Mouse (Mus musculus) ovary, postnatal 10 days (tissue): ENCODE measurements around the gene Ccnd1.

ENCODE experiments used
- DNase-seq: peaks from one replicate; pipeline ENCODE4 v3.0.0; 2022; ENCODE audit warnings: low spot score

The Ccnd1 gene

GRCm38 (mm10) chr7:144939344-144940002 is at the start of gene Ccnd1:
Gene Ccnd1, minus strand, starts transcription at chr7:144939925.
- DNase-seq = no peak

DNA sequence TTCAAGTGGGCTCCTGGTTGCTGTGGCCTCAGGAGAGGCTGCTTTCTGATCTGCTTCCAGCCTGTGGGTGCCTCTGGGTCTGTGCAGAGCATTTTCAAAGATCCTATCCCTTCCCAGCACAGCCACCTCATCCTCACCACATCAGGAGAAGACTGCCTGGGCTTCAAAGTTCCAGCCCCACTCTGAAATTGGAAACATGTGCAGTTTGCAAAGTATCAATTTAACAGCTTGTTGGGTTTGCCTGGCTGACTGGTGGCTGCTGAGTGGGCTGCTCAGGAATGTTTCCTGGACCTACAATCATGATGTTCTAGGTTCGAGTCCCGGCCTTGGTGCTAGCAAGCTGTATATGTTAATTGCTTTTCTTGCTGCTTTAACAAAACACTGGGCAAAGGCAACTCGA is 49.1 kb upstream of the Ccnd1 start:
- no peak for DNase-seq

DNA sequence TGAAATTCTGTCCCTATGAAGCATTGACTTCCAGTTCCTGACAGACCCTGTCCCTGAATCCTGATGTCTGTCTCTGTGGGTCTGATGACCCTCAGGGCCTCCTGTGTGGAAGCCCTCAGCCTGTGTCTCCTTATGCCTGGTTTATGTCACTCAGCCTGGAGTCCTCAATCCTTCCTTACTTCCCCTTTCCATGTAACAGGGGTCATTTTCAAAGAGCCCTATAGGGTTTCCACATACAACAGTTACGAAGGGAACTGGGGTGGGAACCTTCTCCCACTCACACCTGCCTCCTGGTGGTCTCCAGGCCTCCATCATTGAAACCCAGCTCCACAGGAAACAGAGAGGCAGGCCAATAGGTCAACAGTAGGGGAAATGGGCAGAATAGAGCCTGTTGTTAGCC is 45.4 kb upstream of the Ccnd1 start:
- DNase-seq = no peak

DNA sequence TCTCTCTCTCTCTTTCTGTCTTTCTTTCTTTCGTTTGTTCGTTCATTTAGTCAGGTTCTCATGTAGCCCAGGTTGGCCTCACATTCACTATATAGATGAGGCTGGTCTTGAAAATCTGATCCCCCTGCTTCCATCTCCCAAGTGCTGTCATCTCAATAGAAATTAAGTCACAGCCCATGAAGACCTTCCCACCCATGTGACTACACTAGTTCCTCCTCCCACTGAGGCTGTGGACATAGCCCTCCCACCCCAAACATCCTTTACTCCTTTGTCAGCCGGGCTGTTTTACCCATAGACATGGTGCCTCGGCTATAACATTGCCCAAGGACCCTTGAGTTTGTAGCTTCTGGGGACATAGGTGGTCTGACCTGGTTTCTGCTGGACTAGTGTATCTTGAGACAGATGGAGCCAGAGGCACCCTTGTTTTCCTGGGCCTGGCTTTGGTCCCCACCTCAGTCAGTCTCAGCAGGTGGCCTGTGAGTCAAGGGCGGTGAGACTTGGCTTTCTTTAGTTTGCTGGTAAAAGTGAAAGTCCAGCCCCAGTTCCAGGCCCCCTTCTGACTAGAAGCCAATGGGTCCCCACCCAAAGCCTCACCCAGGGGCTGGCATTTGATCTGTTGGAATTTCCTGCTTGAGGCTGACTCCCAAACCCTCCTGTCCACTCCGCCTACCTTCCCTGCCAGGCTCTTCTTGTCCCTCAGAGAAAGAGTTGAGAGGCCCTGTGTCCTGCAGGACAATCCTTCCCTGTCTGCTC is 42.8 kb upstream of the Ccnd1 start:
- no peak for DNase-seq

GRCm38 (mm10) chr7:144981426-144982079 is 41.8 kb upstream of the Ccnd1 start:
- DNase-seq = no peak

- DNase-seq = no peak
Measured at GRCm38 (mm10) chr7:144979814-144980213, 40.1 kb upstream of the Ccnd1 start.

DNA sequence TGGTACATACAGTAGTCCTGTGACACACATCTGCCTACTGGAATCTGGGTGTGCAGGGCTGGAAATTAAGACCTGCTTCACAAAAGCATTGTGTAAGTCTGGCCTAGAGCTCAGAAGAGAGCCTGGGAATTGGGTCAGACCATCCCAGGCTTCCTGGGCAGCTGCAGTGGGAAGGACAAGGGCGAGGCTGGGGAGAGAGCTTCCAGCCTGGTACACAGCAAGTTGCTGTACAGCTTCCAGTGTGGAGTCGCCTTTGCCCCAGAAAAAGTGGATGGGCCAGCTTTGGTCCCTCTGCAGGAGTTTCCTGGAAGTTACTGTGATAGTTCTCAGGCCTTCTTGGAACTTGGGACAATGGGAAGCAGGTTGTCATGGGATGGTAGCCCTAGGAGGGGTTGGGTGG is 37.4 kb upstream of the Ccnd1 start:
- no peak for DNase-seq

DNA sequence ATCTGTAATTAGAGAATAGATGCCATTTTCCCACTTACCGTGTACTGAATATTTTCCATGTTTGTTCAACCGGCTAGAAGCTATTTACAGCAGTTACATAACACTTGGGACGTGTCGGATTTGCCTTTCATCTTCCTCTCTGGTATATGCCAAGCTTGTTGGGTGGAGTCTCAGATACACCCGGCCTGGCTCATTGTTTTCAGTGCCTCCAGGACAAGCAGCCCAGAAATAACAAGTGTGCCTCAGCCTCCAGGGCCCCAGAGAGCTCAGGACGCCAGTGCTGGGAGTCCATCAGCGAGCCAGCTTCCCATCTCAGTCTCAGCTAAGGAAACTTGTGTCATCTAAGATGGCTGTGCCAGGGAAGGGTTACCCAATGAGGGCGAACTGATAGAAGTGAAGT is 33.7 kb upstream of the Ccnd1 start:
- no peak for DNase-seq

GRCm38 (mm10) chr7:144971769-144972168 is 32.0 kb upstream of the Ccnd1 start:
- no peak for DNase-seq

- DNase-seq = no peak
Measured at GRCm38 (mm10) chr7:144970997-144971768, 31.5 kb upstream of the Ccnd1 start.

GRCm38 (mm10) chr7:144965893-144966292 is 26.2 kb upstream of the Ccnd1 start:
- DNase-seq = no peak

GRCm38 (mm10) chr7:144964316-144964715 is 24.6 kb upstream of the Ccnd1 start:
- no peak for DNase-seq

GRCm38 (mm10) chr7:144963911-144964310 is 24.2 kb upstream of the Ccnd1 start:
- DNase-seq = no peak

DNA sequence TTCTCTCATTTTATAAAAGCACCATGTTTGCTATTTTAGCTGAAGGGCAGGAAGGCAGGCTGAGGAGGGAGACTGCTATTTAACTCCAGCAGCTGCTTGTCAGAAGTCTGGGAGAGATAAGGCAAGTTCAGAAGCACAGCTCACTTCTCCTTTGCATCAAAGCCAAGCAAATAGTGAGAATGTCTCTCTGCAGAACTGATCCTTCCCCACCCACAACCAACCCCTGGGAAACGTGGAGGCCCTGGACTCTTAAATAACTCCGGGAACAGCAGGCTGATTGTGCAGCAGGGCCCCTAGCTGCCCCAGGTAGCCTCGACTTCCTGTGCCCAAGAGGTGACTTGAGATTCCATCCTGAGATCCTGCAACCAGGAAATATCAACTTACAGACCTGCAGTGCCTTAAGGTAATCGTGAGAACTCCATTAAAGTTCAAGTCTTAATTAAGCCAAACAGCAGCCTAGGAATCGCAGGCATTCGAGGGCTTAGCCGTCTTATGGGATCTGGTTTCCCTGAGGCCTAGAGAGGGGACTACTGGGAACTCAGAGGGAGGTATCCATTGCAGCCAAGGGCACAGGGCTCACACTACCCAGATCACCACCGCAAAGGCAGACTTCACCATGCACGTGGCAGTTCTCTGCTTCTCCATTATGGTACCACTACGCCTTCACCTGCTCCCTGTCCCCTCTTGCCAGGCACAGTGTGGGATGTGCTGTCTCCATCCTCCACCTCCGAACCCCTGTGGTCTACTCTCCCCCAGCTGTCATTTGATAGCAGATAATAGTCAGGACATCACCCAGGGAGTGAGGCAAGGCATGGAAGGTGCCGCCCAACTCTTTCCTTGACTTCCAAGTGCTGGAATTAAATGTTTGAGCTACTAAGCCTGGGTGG is 19.0 kb upstream of the Ccnd1 start:
- no peak for DNase-seq

- no peak for DNase-seq
Measured at GRCm38 (mm10) chr7:144943254-144943653, 3.5 kb upstream of the Ccnd1 start.

- DNase-seq = no peak
Measured at GRCm38 (mm10) chr7:144942744-144943135, 3.0 kb upstream of the Ccnd1 start.

DNA sequence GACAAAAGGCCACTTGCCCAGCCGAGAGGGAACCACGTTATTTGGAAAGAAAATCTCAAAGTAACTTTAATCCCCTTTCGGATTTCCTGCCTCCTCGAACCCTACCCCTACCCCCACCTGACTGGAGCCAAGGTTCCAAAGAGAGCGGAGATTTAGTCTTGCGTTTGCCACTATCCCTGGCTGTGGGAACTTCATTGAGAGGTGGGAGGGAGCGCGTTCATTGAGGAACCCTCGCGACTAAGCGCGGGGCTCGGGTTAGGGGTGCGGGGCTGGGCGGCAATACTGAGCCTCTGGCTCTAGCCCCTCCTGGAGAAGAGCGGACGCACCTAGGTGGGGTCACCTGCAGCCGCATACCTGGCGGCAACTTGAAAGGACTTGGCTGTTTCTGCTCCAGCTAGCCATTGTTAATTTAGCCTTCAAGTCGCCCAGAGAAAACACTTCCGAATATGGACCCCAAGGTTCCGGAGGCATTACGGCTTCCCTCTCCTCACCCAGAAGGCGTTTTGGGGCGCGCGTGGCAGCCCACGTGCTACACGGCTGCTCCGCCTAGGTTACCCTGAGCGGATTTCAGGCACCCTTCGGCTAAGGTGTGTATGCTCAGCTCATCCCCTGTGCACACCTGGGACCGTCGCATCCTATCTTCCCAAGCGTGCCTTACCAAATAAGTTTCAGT is 2.5 kb upstream of the Ccnd1 start:
- DNase-seq = no peak

GRCm38 (mm10) chr7:144941242-144941831 is 1.6 kb upstream of the Ccnd1 start:
- DNase-seq = peak; percentile 66

GRCm38 (mm10) chr7:144940585-144940984 is 860 bp upstream of the Ccnd1 start:
- no peak for DNase-seq

GRCm38 (mm10) chr7:144940003-144940571 is 362 bp upstream of the Ccnd1 start:
- DNase-seq = no peak
